8 mouse cellular contexts compared by ENCODE assay signal in the genomic region with DNA sequence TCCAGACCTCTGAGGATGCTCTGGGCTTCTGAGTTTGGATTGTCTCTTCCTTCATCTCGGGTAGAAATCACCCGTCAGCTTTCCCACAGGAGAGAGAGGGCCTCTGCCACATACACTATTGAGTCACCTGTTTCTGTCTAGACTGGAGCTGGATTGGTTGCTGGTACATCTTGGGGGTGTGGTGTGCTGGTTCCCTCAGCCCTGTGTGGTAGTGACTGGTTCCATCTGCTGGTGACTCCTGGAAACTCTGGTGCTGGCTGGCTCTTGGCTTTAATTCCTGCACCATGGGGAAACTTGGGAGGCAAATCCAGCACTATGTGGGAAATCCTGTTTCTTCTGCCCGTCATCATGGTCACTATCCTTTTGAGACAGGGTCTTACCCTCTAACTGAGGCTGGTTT. TPM values are rescaled to one million over a fixed set of nuclear protein-coding genes. Genes with fewer than 3 reads are reported as not detected.
DNase-seq lines count a peak whose midpoint lies in the region; ATAC-seq lines count a peak whose summit lies in the region.

No protein-coding gene starts in this region.

- no peak overlapping the region for H3K27ac ChIP-seq in liver, embryonic 12.5 days

- no peak overlapping the region for H3K4me2 ChIP-seq in liver, embryonic 12.5 days

- H3K4me1 ChIP-seq in liver, embryonic 12.5 days: no peaks in the 10 kb centered on the region

- peak; percentile 16 for DNase-seq in liver
- peak; percentile 78 for DNase-seq in ZHBTc4 (ENCODE audit: low read depth, low spot score)
- DNase-seq in fibroblast of lung, adult 2 months (ENCODE audit: low read depth): peak; percentile 70
- DNase-seq in heart, postnatal 25 days (ENCODE audit: low spot score): peak; percentile 24
- DNase-seq in layer of hippocampus, adult 9-11 months: peak; percentile 68
- DNase-seq in lung, postnatal 36 days: peak; percentile 74
- no peak for DNase-seq in spleen, postnatal 36 days (ENCODE audit: low spot score in 2 of 2)

- H3K9me3 ChIP-seq in liver, embryonic 12.5 days (replicated peaks): no peaks in the 10 kb centered on the region

- intact Hi-C loops in heart, postnatal 25 days (cut with DNase I): no loop called here

- WGBS in liver, embryonic 12.5 days (ENCODE audit: insufficient replicate concordance): 19% methylated on average over 3 of the region's 3 CpGs

- no peak overlapping the region for H3K9ac ChIP-seq in liver, embryonic 12.5 days

- no peak for ATAC-seq in liver, embryonic 12.5 days

- H3K4me3 ChIP-seq in liver, embryonic 12.5 days: no peak overlapping the region

- H3K27me3 ChIP-seq in liver, embryonic 12.5 days (replicated peaks): no peaks in the 10 kb centered on the region

- no peaks in the 10 kb centered on the region for H3K36me3 ChIP-seq in liver, embryonic 12.5 days

RNA-seq across cellular contexts. Expression of a gene that starts 24.3 kb away (rescaled TPM):
- polyA plus RNA-seq in liver, embryonic 12.5 days (2016; fragmentation: Nextera tagmentation; extraction: Ambion mirVana): not detected in 2 replicates
- total RNA-seq in heart, postnatal 25 days (2021): not detected

RNA-seq across cellular contexts. Expression of a gene that starts 38.0 kb away (rescaled TPM):
- 3.4 and 3.8 TPM in 2 replicates for polyA plus RNA-seq in liver, embryonic 12.5 days (2016; fragmentation: Nextera tagmentation; extraction: Ambion mirVana)
- 10 to 100 TPM; 18.9 to 20.1 TPM for total RNA-seq in heart, postnatal 25 days (2021)

Comparison
In these comparisons a context has a peak if more than half of its experiments do, and no peak if none do; other contexts are left out.
1. DNase-seq: peak in liver (single experiment), ZHBTc4 (single experiment), fibroblast of lung, adult 2 months (single experiment), heart, postnatal 25 days (single experiment), layer of hippocampus, adult 9-11 months (single experiment) and lung, postnatal 36 days (single experiment); none in spleen, postnatal 36 days (0 of 2).